In genomic region chr8:95397201-95397600, GRCm38 (mm10) we compare ENCODE assay signal across 15 mouse cellular contexts. TPM values are rescaled to one million over a fixed set of nuclear protein-coding genes. Genes with fewer than 3 reads are reported as not detected.
DNase-seq lines count a peak whose midpoint lies in the region; ATAC-seq and TF ChIP-seq lines count a peak whose summit lies in the region.
"Had no signal": no experiment of that assay in that cellular context is flagged by ENCODE, and none has a peak within 500 bp of the region (broad histone marks: within the 10 kb centered on the region; RNA-seq: fewer than 3 reads in every experiment).

No protein-coding gene starts in this region.

- intact Hi-C loops in heart, postnatal 25 days (cut with DNase I) = no loop called here

- H3K4me3 ChIP-seq in heart, embryonic 12.5 days = no peak overlapping the region
- H3K4me3 ChIP-seq in midbrain, postnatal 0 days (ENCODE audit: low read depth, low read length) = no peak overlapping the region
- no peak overlapping the region for H3K4me3 ChIP-seq in midbrain, embryonic 15.5 days
- no peak overlapping the region for H3K4me3 ChIP-seq in intestine, embryonic 16.5 days (ENCODE audit: low read length)
- H3K4me3 ChIP-seq in stomach, postnatal 0 days (ENCODE audit: low read depth, low read length) = no peak overlapping the region

- 45% methylated on average over 5 of the region's 5 CpGs for WGBS in heart, embryonic 12.5 days
- 50% methylated on average over 5 of the region's 5 CpGs for WGBS in midbrain, postnatal 0 days
- 47% methylated on average over 5 of the region's 5 CpGs for WGBS in midbrain, embryonic 15.5 days
- 46% methylated on average over 5 of the region's 5 CpGs for WGBS in intestine, embryonic 16.5 days
- 37% methylated on average over 5 of the region's 5 CpGs for WGBS in stomach, postnatal 0 days

- TF ChIP-seq CTCF in midbrain, postnatal 0 days (IDR thresholded peaks at IDR 0.05) = no peak
- TF ChIP-seq CTCF in stomach, postnatal 0 days (IDR thresholded peaks at IDR 0.05; ENCODE audit: low read depth) = no peak

- ATAC-seq in heart, embryonic 12.5 days (ENCODE audit: insufficient number of reproducible peaks, low FRiP score) = no peak
- no peak for ATAC-seq in midbrain, postnatal 0 days (ENCODE audit: low FRiP score)
- ATAC-seq in midbrain, embryonic 15.5 days (replicated peaks) = no peak
- no peak for ATAC-seq in intestine, embryonic 16.5 days
- peak; percentile 25; the same call in 1 of the 2 replicates for ATAC-seq in stomach, postnatal 0 days (ENCODE audit: low FRiP score, low TSS enrichment)
- ATAC-seq: CD4-positive, CD25-positive, alpha-beta regulatory T cell, adult 4 months had no signal

- no peaks in the 10 kb centered on the region for H3K9me3 ChIP-seq in heart, embryonic 12.5 days (replicated peaks)
- H3K9me3 ChIP-seq in midbrain, postnatal 0 days (ENCODE audit: low read length) = no peaks in the 10 kb centered on the region
- no peaks in the 10 kb centered on the region for H3K9me3 ChIP-seq in midbrain, embryonic 15.5 days
- no peaks in the 10 kb centered on the region for H3K9me3 ChIP-seq in intestine, embryonic 16.5 days (ENCODE audit: control insufficient read depth, low read length)
- no peaks in the 10 kb centered on the region for H3K9me3 ChIP-seq in stomach, postnatal 0 days (ENCODE audit: control insufficient read depth, low read length)

- peaks cover 46% of the 10 kb centered on the region for H3K4me1 ChIP-seq in heart, embryonic 12.5 days (replicated peaks)
- H3K4me1 ChIP-seq in midbrain, postnatal 0 days (ENCODE audit: insufficient read depth, low read length) = no peaks in the 10 kb centered on the region
- 0 out of 2 replicates have a peak, but pooled peaks cover 6% of the 10 kb centered on the region for H3K4me1 ChIP-seq in midbrain, embryonic 15.5 days
- H3K4me1 ChIP-seq in intestine, embryonic 16.5 days (ENCODE audit: control insufficient read depth, insufficient read depth, low read length) = peaks cover 10% of the 10 kb centered on the region
- H3K4me1 ChIP-seq in stomach, postnatal 0 days (replicated peaks; ENCODE audit: control insufficient read depth, insufficient read depth) = no peaks in the 10 kb centered on the region

- H3K27ac ChIP-seq in heart, embryonic 12.5 days (ENCODE audit: poor library complexity, severe bottlenecking) = peak overlapping the region; percentile 71
- 0 out of 2 replicates have a peak overlapping the region, but pooled peaks have one; percentile 18 for H3K27ac ChIP-seq in midbrain, postnatal 0 days (ENCODE audit: low read depth, low read length)
- no peak overlapping the region for H3K27ac ChIP-seq in midbrain, embryonic 15.5 days
- 0 out of 2 replicates have a peak overlapping the region, but pooled peaks have one; percentile 7 for H3K27ac ChIP-seq in intestine, embryonic 16.5 days (ENCODE audit: low read length)
- no peak overlapping the region for H3K27ac ChIP-seq in stomach, postnatal 0 days (replicated peaks)

- TF ChIP-seq EP300 in stomach, postnatal 0 days (optimal IDR thresholded peaks at IDR 0.05) = no peak

- no peaks in the 10 kb centered on the region for H3K36me3 ChIP-seq in heart, embryonic 12.5 days
- no peaks in the 10 kb centered on the region for H3K36me3 ChIP-seq in midbrain, postnatal 0 days (ENCODE audit: insufficient read depth, low read length)
- no peaks in the 10 kb centered on the region for H3K36me3 ChIP-seq in midbrain, embryonic 15.5 days (replicated peaks)
- no peaks in the 10 kb centered on the region for H3K36me3 ChIP-seq in intestine, embryonic 16.5 days (ENCODE audit: control insufficient read depth, insufficient read depth, low read length)
- H3K36me3 ChIP-seq in stomach, postnatal 0 days (ENCODE audit: control insufficient read depth, insufficient read depth, low read length) = no peaks in the 10 kb centered on the region

- no peak overlapping the region for H3K4me2 ChIP-seq in heart, embryonic 12.5 days
- H3K4me2 ChIP-seq in midbrain, postnatal 0 days (ENCODE audit: low read depth, low read length, poor library complexity, severe bottlenecking) = no peak overlapping the region
- no peak overlapping the region for H3K4me2 ChIP-seq in midbrain, embryonic 15.5 days
- H3K4me2 ChIP-seq in intestine, embryonic 16.5 days (ENCODE audit: low read depth, low read length) = no peak overlapping the region
- no peak overlapping the region for H3K4me2 ChIP-seq in stomach, postnatal 0 days (replicated peaks; ENCODE audit: low read depth)

- H3K9ac ChIP-seq in heart, embryonic 12.5 days = no peak overlapping the region
- H3K9ac ChIP-seq in midbrain, postnatal 0 days (replicated peaks; ENCODE audit: low read length, poor library complexity, severe bottlenecking) = no peak overlapping the region
- no peak overlapping the region for H3K9ac ChIP-seq in midbrain, embryonic 15.5 days
- H3K9ac ChIP-seq in intestine, embryonic 16.5 days (ENCODE audit: low read depth, low read length) = no peak overlapping the region
- no peak overlapping the region for H3K9ac ChIP-seq in stomach, postnatal 0 days (ENCODE audit: low read length)

- no peaks in the 10 kb centered on the region for H3K27me3 ChIP-seq in heart, embryonic 12.5 days (replicated peaks)
- no peaks in the 10 kb centered on the region for H3K27me3 ChIP-seq in midbrain, postnatal 0 days (ENCODE audit: insufficient read depth, low read length)
- H3K27me3 ChIP-seq in midbrain, embryonic 15.5 days (replicated peaks) = no peaks in the 10 kb centered on the region
- H3K27me3 ChIP-seq in intestine, embryonic 16.5 days (replicated peaks; ENCODE audit: control insufficient read depth, insufficient read depth, low read length) = no peaks in the 10 kb centered on the region
- H3K27me3 ChIP-seq in stomach, postnatal 0 days (ENCODE audit: control insufficient read depth, insufficient read depth, low read length) = no peaks in the 10 kb centered on the region

- no peak for DNase-seq in heart, postnatal 25 days (ENCODE audit: low spot score)
- no peak for DNase-seq in midbrain, postnatal 0 days (ENCODE audit: low spot score)
- DNase-seq in stomach, postnatal 0 days (ENCODE audit: low spot score) = no peak
- DNase-seq in cerebellum, adult 9-11 months = no peak
- DNase-seq in natural killer cell, adult 2 months (ENCODE audit: low spot score in 2 of 2) = no peak
- DNase-seq: cerebellum, adult 18-20 months; kidney, adult 18-20 months; left cerebral cortex, postnatal 4 days; lung, postnatal 14 days; thymus, postnatal 4 days had no signal

RNA-seq across cellular contexts. Expression of gene Cfap20, which starts 37.5 kb away (rescaled TPM):
- polyA plus RNA-seq in heart, embryonic 12.5 days (2016; fragmentation: Nextera tagmentation; extraction: Ambion mirVana) = 151 and 153 TPM in 2 replicates
- total RNA-seq in heart, postnatal 25 days (2021) = 10 to 100 TPM; 27.1 to 28.7 TPM
- total RNA-seq in midbrain, postnatal 0 days (2014; rRNA removed) = 71.9 and 80.4 TPM in 2 replicates
- 119 and 129 TPM in 2 replicates for polyA plus RNA-seq in midbrain, postnatal 0 days (2015; fragmentation: Nextera tagmentation; extraction: Ambion mirVana)
- 120 and 121 TPM in 2 replicates for polyA plus RNA-seq in midbrain, embryonic 15.5 days (2015; fragmentation: Nextera tagmentation; extraction: Ambion mirVana)
- 100 and 113 TPM in 2 replicates for polyA plus RNA-seq in intestine, embryonic 16.5 days (2015; fragmentation: Nextera tagmentation; extraction: Ambion mirVana)
- 85.5 and 85.7 TPM in 2 replicates for polyA plus RNA-seq in stomach, postnatal 0 days (2015; fragmentation: Nextera tagmentation; extraction: Ambion mirVana)

RNA-seq across cellular contexts. Expression of gene Mmp15, which starts 45.1 kb away (rescaled TPM):
- 86.0 and 86.6 TPM in 2 replicates for polyA plus RNA-seq in heart, embryonic 12.5 days (2016; fragmentation: Nextera tagmentation; extraction: Ambion mirVana)
- total RNA-seq in heart, postnatal 25 days (2021) = 10 to 100 TPM; 72.4 to 72.5 TPM
- 52.9 and 59.1 TPM in 2 replicates for total RNA-seq in midbrain, postnatal 0 days (2014; rRNA removed)
- 12.9 and 13.7 TPM in 2 replicates for polyA plus RNA-seq in midbrain, postnatal 0 days (2015; fragmentation: Nextera tagmentation; extraction: Ambion mirVana)
- 18.1 and 18.7 TPM in 2 replicates for polyA plus RNA-seq in midbrain, embryonic 15.5 days (2015; fragmentation: Nextera tagmentation; extraction: Ambion mirVana)
- 7.9 and 8.3 TPM in 2 replicates for polyA plus RNA-seq in intestine, embryonic 16.5 days (2015; fragmentation: Nextera tagmentation; extraction: Ambion mirVana)
- polyA plus RNA-seq in stomach, postnatal 0 days (2015; fragmentation: Nextera tagmentation; extraction: Ambion mirVana) = 19.0 and 21.7 TPM in 2 replicates
- total RNA-seq: monocyte, adult 5-6 weeks had no signal

Comparison
In these comparisons a context has a peak if more than half of its experiments do, and no peak if none do; other contexts are left out.
1. H3K27ac ChIP-seq: peak in heart, embryonic 12.5 days (single experiment), midbrain, postnatal 0 days (single experiment) and intestine, embryonic 16.5 days (single experiment); none in midbrain, embryonic 15.5 days (single experiment) and stomach, postnatal 0 days (single experiment).